Mouse (Mus musculus) pancreas, adult 10 weeks (tissue): ENCODE results near the gene Ndufb8. TPM values are rescaled to one million over a fixed set of nuclear protein-coding genes. Genes with fewer than 3 reads are reported as not detected.

ENCODE experiments used
- polyA plus RNA-seq: library from polyadenylated mRNA; stranded (reverse); fragments of 350-450 nt; fragmentation: Illumina TruSeq; extraction: RNeasy Lipid Tissue Mini Kit (QIAGEN cat#74804); gene quantifications from one replicate; pipeline ENCODE4 v1.2.3, GENCODE M21; 2015; ENCODE audit warnings: low read depth, low replicate concordance; ENCODE audit not compliant: insufficient read depth

Ndufb8 gene
- polyA plus RNA-seq = 87.7 TPM

DNA sequence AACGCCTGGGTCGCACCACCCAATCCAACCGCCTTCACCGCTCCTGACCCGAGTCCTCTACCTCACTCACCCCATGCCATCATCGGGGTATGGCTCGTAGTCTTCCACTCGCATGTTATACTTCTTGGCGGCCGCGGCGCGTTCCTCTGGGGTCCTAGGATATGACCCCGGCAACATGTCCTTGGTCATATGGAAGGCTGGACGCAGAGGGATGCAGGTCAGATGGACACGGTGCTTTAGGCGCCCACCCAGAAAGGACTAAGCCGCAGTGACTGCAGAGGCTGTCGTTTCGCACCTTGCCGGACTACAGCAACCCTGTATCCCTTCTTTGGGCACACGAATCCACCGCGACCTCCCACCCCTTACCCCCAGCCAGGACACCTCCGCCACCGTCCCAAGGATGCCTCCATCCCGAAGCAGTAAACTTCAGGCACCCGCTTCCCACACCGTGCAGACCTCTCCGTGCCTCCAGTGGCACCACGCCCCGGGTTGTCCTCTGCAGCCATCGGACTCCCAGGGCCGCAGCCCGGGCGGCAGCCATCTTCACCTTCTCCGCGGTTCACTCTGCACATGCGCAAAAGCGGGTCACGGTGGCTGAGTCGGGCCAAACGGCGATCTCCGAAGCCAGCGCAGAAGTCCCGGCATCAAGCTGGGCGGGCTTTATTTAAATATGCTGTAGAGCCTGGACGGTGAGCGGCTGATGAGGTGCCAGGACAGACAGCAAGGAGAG, at the start of gene Ndufb8:
Gene Ndufb8, minus strand, starts transcription at position 580 of the 730 bp plus-strand sequence.

DNA sequence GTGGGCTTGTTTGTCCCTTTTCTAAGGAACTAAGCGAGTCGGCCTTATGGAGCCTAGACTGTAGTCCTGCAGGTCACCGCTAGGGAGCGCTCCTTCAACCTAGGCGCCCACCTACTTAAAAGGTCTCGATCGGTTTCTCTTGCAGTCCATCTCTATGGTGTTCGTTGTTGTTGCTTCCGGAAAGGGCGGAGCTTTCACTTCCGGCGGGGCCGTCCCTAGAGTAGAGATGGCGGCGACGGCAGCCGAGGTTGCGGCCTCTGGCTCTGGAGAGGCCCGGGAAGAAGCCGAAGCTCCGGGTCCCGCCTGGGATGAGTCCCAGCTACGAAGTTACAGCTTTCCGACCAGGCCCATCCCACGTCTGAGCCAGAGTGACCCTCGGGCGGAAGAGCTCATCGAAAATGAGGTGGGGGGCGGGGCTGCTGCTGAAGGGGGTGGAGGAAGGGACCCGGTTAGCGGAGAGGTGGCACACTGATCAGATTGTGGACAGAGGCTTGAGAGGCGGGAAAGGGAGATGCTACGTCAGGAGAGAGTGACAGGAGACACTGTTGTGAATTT, 7.5 kb upstream of the Ndufb8 start, which contains the start of gene Hif1an:
Gene Hif1an, plus strand, starts transcription at position 199 of the 555 bp plus-strand sequence.

DNA sequence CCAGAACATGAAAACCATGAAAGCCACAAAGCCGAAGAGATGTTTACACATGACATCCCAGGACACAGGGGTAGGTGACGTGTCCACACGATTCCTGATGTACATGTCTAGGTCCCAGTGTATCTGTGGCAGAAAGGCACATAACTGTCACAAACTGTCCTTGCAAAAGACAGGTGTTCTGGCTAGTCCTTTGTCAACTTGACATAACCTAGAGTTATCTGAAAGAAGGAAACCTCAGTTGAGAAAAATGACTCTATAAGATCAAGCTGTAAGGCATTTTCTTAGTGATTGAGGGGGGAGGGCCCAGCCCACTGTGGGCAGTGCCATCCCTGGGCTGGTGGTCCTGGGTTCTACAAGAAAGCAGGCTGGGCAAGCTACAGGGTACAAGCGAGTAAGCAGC, 2.5 kb downstream of the Ndufb8 start, which contains the start of gene Gm20538:
Gene Gm20538, minus strand, starts transcription at position 101 of the 400 bp plus-strand sequence.

DNA sequence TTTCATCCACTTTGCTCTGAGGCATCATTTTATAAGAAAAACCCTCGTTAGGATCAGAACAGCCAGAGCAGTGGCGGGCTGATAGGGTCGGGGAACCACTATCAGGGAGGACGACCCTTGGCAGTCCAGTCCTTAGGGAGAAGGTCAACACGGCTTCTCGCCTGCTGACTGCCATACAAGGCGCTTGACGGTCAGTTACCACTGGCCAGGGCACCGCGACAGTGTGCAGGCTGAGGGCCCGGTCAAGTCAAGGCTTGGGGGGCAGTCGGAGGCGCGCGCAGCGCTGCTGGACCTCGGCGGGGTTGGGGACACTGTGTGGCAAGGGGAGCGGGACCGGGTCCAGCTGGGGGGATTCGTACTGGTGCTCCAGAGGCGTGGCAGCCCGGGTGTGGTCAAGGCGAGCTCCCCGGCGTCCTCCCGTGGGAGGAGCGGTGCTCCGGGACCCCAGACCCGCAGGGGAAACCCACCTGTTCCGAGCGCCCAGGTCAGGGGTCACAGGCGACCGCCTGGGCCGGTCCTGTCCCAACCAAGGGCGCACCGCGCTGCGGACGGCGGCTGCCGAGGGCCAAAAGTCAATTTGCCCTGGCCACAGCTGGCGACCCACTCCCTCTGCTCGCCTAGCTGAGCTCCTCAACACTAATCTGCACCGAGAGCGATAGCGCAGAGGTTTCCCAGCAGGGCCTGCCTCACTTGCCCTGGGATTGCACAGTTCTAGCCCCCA, 9.8 kb downstream of the Ndufb8 start, which contains the start of gene Sec31b:
Gene Sec31b, minus strand, starts transcription at position 544 of the 721 bp plus-strand sequence.

Other genes starting within 250 kb of the Ndufb8 start
- 0.24 TPM for gene Scd4, start 222.3 kb downstream of the Ndufb8 start, polyA plus RNA-seq
- gene Scd1, start 147.6 kb downstream of the Ndufb8 start, polyA plus RNA-seq = 53.9 TPM
- gene Wnt8b, start 62.0 kb downstream of the Ndufb8 start, polyA plus RNA-seq = not detected
- 4.5 TPM for gene Sec31b, start 9.6 kb downstream of the Ndufb8 start, polyA plus RNA-seq
- not detected for gene Gm20538, start 2.6 kb downstream of the Ndufb8 start, polyA plus RNA-seq
- 3.8 TPM for gene Hif1an, start 7.4 kb upstream of the Ndufb8 start, polyA plus RNA-seq
- gene Pax2, start 200.6 kb upstream of the Ndufb8 start, polyA plus RNA-seq = not detected